Mouse (Mus musculus) forebrain, embryonic 16.5 days (tissue): ENCODE data around the gene Gm2030. TPM values are rescaled to one million over a fixed set of nuclear protein-coding genes. Genes with fewer than 3 reads are reported as not detected.
"Not testable (repeated sequence)": the region's sequence is repeated elsewhere in the genome, so short reads cannot be mapped to it uniquely, and the experiment has no call there.

Experiments used
- ATAC-seq: fragments of 200-750 bp; cut with Nextera tagmentation; 2 replicates; pipeline ENCODE4 v1.8.0; 2017; ENCODE audit warnings: mild to moderate bottlenecking, moderate library complexity
- H3K27ac ChIP-seq: fragments of 300-500 bp; sonication (generic); 2 replicates; pipeline ENCODE4 v1.5.1; 2014; ENCODE audit warnings: low read length, control low read depth
- H3K27me3 ChIP-seq: fragments of 300-500 bp; sonication (generic); replicated peaks from 2 replicates; pipeline ENCODE4 v1.6.1; 2014; ENCODE audit warnings: low read length; ENCODE audit not compliant: control insufficient read depth, insufficient read depth
- H3K36me3 ChIP-seq: fragments of 300-500 bp; sonication (generic); 2 replicates; pipeline ENCODE4 v1.6.1; 2014; ENCODE audit not compliant: control insufficient read depth, insufficient read depth
- H3K4me1 ChIP-seq: fragments of 300-500 bp; sonication (generic); replicated peaks from 2 replicates; pipeline ENCODE4 v1.6.1; 2014; ENCODE audit warnings: low read length; ENCODE audit not compliant: control insufficient read depth, insufficient read depth
- H3K4me2 ChIP-seq: fragments of 300-500 bp; sonication (generic); 2 replicates; pipeline ENCODE4 v1.6.1; 2014; ENCODE audit warnings: mild to moderate bottlenecking, low read length, control low read depth
- H3K4me3 ChIP-seq: fragments of 300-500 bp; sonication (generic); replicated peaks from 2 replicates; pipeline ENCODE4 v1.5.1; 2014; ENCODE audit warnings: mild to moderate bottlenecking, low read length, control low read depth
- H3K9ac ChIP-seq: fragments of 300-500 bp; sonication (generic); replicated peaks from 2 replicates; pipeline ENCODE4 v1.6.1; 2014; ENCODE audit warnings: low read depth, low read length, control low read depth
- H3K9me3 ChIP-seq: fragments of 300-500 bp; sonication (generic); 2 replicates; pipeline ENCODE4 v1.6.1; 2016; ENCODE audit warnings: low read length; ENCODE audit not compliant: control insufficient read depth
- WGBS: fragments of 180-500 bp; shearing (Covaris S2); extraction: QIAGEN DNeasy Blood & Tissue Kit; methylation state at CpG from one replicate; pipeline ENCODE4 v1.1.7; 2014; 5-methylcytosine and 5-hydroxymethylcytosine counted together
- polyA plus RNA-seq: library from polyadenylated mRNA; unstranded; fragments of >200 nt; fragmentation: Nextera tagmentation; extraction: Ambion mirVana; gene quantifications from 2 replicates; pipeline ENCODE4 v1.2.1, GENCODE M21; 2015

Gene Gm2030
- polyA plus RNA-seq: not detected in 2 replicates

- ATAC-seq, H3K27me3 ChIP-seq, H3K36me3 ChIP-seq, H3K4me3 ChIP-seq, H3K4me2 ChIP-seq, H3K27ac ChIP-seq, H3K9me3 ChIP-seq, H3K9ac ChIP-seq, H3K4me1 ChIP-seq: not testable (repeated sequence)
- WGBS: 75% methylated on average over 3 of the region's 4 CpGs
These were observed at the start of gene Gm2030 for GRCm38 (mm10) chrX:26309944-26310343. Gene Gm2030 (minus strand): TSS chrX:26310044.

Other genes starting within 250 kb of the Gm2030 start
- not detected in 2 replicates for gene Gm2012, start 78.7 kb downstream of the Gm2030 start, polyA plus RNA-seq
- not detected in 2 replicates for gene Slx, start 235.5 kb upstream of the Gm2030 start, polyA plus RNA-seq